Mouse (Mus musculus) embryonic facial prominence, embryonic 13.5 days (tissue): ENCODE data around the gene Neurl3. TPM values are rescaled to one million over a fixed set of nuclear protein-coding genes. Genes with fewer than 3 reads are reported as not detected.

Experiments
- ATAC-seq: fragments of 200-750 bp; cut with Nextera tagmentation; 2 replicates; pipeline ENCODE4 v1.8.0; 2017; ENCODE audit warnings: low read depth; ENCODE audit not compliant: insufficient number of reproducible peaks, insufficient read depth, low FRiP score, low TSS enrichment
- H3K27ac ChIP-seq: fragments of 300-500 bp; sonication (generic); 2 replicates; pipeline ENCODE4 v1.5.1; 2015; ENCODE audit warnings: moderate library complexity, mild to moderate bottlenecking, inconsistent platforms
- H3K27me3 ChIP-seq: fragments of 300-500 bp; sonication (generic); 2 replicates; pipeline ENCODE4 v1.6.1; 2015; ENCODE audit warnings: mild to moderate bottlenecking, inconsistent platforms
- H3K36me3 ChIP-seq: fragments of 300-500 bp; sonication (generic); 2 replicates; pipeline ENCODE4 v1.6.1; 2015; ENCODE audit warnings: mild to moderate bottlenecking, inconsistent platforms
- H3K4me1 ChIP-seq: fragments of 300-500 bp; sonication (generic); 2 replicates; pipeline ENCODE4 v1.6.1; 2015; ENCODE audit warnings: inconsistent platforms
- H3K4me2 ChIP-seq: fragments of 300-500 bp; sonication (generic); 2 replicates; pipeline ENCODE4 v1.6.1; 2015; ENCODE audit warnings: moderate library complexity, mild to moderate bottlenecking, inconsistent platforms
- H3K4me3 ChIP-seq: fragments of 300-500 bp; sonication (generic); 2 replicates; pipeline ENCODE4 v1.5.1; 2015; ENCODE audit warnings: mild to moderate bottlenecking, inconsistent platforms
- H3K9ac ChIP-seq: fragments of 300-500 bp; sonication (generic); 2 replicates; pipeline ENCODE4 v1.6.1; 2015; ENCODE audit warnings: mild to moderate bottlenecking, inconsistent platforms
- H3K9me3 ChIP-seq: fragments of 300-500 bp; sonication (generic); 2 replicates; pipeline ENCODE4 v1.6.1; 2016; ENCODE audit warnings: inconsistent platforms
- WGBS: fragments of 180-500 bp; shearing (Covaris S2); methylation state at CpG from one replicate; pipeline ENCODE4 v1.1.7; 2015; ENCODE audit warnings: mixed read lengths; 5-methylcytosine and 5-hydroxymethylcytosine counted together
- polyA plus RNA-seq: library from polyadenylated mRNA; unstranded; fragments of >200 nt; fragmentation: Nextera tagmentation; extraction: Ambion mirVana; gene quantifications from 2 replicates; pipeline ENCODE4 v1.2.1, GENCODE M21; 2015

The Neurl3 gene
- polyA plus RNA-seq, result 0.86 and 1.0 TPM in 2 replicates

GRCm38 (mm10) chr1:36274455-36274854, at the start of gene Neurl3:
Gene Neurl3, minus strand, starts transcription at chr1:36274679.
- Histone ChIP-seq H3K4me2 (no peak within 1 kb of the TSS), H3K9me3 (no peaks in the 10 kb centered on the region), H3K27me3 (peaks cover 19% of the 10 kb centered on the region), H3K4me3 (no peak within 1 kb of the TSS), H3K9ac (no peak within 1 kb of the TSS), H3K36me3 (no peaks in the 10 kb centered on the region), H3K4me1 (peaks cover 20% of the 10 kb centered on the region), H3K27ac (no peak within 1 kb of the TSS)
- no peak for ATAC-seq
- WGBS, result 94% methylated on average over 5 of the region's 5 CpGs

DNA sequence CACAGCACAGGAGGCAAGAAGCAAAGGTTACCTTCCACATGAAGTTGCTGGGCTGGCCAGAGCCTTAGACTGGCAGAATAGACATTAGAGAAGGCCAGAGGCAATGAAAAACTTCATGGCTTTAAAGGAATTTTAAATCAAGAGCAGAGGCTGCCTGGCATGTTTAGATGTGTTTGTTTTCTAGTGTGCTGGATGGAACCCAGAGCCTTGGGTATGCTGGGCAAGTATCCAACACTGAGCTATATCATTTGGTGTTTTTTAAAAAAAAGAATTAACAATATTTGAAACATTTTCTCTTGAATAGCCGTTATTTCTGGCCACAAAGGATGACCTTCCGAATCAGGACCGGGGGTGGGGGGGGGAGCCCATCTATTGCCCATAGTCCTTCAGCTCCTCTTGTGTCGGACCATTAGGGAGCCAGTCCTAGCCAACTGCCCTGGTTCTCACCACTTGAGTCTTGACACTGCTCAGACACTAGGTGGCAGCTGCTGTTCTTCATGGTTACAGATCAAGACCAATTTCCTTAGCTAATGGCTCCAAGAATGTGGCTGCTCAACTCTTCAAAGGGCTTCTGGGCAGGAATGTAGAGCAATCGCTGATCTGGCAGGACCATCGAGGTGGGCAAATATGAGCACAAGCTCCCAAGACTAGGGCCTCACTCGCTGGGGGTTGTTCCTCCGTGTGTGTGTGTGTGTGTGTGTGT, 49.4 kb upstream of the Neurl3 start:
- 40% methylated on average over 8 of the region's 8 CpGs for WGBS
- Histone ChIP-seq H3K27ac (peak overlapping the region; percentile 48), H3K9me3 (no peaks in the 10 kb centered on the region), H3K4me1 (peaks cover 18% of the 10 kb centered on the region), H3K9ac (no peak overlapping the region), H3K36me3 (peaks cover 43% of the 10 kb centered on the region), H3K4me2 (no peak overlapping the region), H3K27me3 (no peaks in the 10 kb centered on the region), H3K4me3 (no peak overlapping the region)
- ATAC-seq, result 0 out of 2 replicates have a peak, but pooled peaks have one; percentile 16

DNA sequence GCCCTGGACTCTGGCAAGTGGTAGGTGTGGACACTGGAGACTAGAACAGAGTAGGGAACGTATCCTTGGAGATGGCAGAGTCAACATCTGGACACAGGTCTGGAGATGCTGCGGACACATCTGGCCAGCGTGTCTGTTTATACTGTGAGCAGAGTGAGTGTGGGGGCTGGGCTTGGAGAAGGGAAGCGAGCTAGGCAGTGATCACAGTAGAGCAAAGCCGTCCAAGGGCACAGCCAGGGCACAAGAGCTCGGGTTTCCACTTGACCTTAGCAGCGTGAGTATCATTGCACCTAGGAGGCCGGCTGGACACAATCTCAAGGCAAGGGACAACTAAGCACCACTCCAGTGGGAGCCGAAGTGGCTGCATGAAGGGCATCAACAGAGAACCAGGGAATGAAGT, 48.6 kb upstream of the Neurl3 start:
- no peak for ATAC-seq
- no peak overlapping the region for H3K9ac ChIP-seq
- H3K27me3 ChIP-seq, result no peaks in the 10 kb centered on the region
- 40% methylated on average over 9 of the region's 9 CpGs for WGBS
- no peak overlapping the region for H3K4me3 ChIP-seq
- H3K4me2 ChIP-seq, result no peak overlapping the region
- no peak overlapping the region; the same call in 1 of the 2 replicates for H3K27ac ChIP-seq
- peaks cover 47% of the 10 kb centered on the region for H3K36me3 ChIP-seq
- no peaks in the 10 kb centered on the region for H3K9me3 ChIP-seq
- H3K4me1 ChIP-seq, result peaks cover 18% of the 10 kb centered on the region

GRCm38 (mm10) chr1:36321829-36322573, 47.5 kb upstream of the Neurl3 start:
- no peak overlapping the region for H3K9ac ChIP-seq
- no peak overlapping the region for H3K27ac ChIP-seq
- no peak overlapping the region for H3K4me3 ChIP-seq
- H3K27me3 ChIP-seq, result no peaks in the 10 kb centered on the region
- H3K4me2 ChIP-seq, result no peak overlapping the region
- 68% methylated on average over 11 of the region's 11 CpGs for WGBS
- H3K4me1 ChIP-seq, result peaks cover 18% of the 10 kb centered on the region
- H3K9me3 ChIP-seq, result no peaks in the 10 kb centered on the region
- H3K36me3 ChIP-seq, result peaks cover 37% of the 10 kb centered on the region
- ATAC-seq, result no peak

GRCm38 (mm10) chr1:36321164-36321563, 46.7 kb upstream of the Neurl3 start:
- H3K9me3 ChIP-seq, result no peaks in the 10 kb centered on the region
- no peak overlapping the region for H3K4me2 ChIP-seq
- no peaks in the 10 kb centered on the region for H3K27me3 ChIP-seq
- no peak overlapping the region for H3K4me3 ChIP-seq
- H3K27ac ChIP-seq, result no peak overlapping the region
- WGBS, result 81% methylated on average over 2 of the region's 2 CpGs
- H3K4me1 ChIP-seq, result peaks cover 18% of the 10 kb centered on the region
- ATAC-seq, result no peak
- no peak overlapping the region for H3K9ac ChIP-seq
- H3K36me3 ChIP-seq, result peaks cover 37% of the 10 kb centered on the region

DNA sequence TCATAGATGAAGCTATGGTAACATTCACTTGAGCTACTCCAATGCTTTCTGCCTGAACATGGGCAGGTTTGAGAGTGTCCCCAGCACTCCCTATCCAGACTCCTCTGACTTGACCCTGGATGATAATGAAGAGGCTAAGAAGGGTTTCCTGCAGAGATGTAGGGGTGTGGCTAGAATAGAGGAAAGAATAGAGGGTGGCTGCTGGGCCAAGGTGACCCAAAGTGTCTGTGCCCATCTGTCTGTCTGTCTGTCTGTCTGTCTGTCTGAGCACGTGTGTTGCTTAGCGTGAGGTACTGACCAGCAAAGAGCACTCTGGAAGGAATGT, 41.3 kb upstream of the Neurl3 start:
- Histone ChIP-seq H3K9ac (no peak overlapping the region), H3K4me3 (no peak overlapping the region), H3K27ac (no peak overlapping the region), H3K4me2 (no peak overlapping the region), H3K9me3 (no peaks in the 10 kb centered on the region), H3K36me3 (peaks cover 22% of the 10 kb centered on the region), H3K4me1 (no peaks in the 10 kb centered on the region), H3K27me3 (no peaks in the 10 kb centered on the region)
- WGBS, result 97% methylated on average over 2 of the region's 2 CpGs
- ATAC-seq, result no peak

DNA sequence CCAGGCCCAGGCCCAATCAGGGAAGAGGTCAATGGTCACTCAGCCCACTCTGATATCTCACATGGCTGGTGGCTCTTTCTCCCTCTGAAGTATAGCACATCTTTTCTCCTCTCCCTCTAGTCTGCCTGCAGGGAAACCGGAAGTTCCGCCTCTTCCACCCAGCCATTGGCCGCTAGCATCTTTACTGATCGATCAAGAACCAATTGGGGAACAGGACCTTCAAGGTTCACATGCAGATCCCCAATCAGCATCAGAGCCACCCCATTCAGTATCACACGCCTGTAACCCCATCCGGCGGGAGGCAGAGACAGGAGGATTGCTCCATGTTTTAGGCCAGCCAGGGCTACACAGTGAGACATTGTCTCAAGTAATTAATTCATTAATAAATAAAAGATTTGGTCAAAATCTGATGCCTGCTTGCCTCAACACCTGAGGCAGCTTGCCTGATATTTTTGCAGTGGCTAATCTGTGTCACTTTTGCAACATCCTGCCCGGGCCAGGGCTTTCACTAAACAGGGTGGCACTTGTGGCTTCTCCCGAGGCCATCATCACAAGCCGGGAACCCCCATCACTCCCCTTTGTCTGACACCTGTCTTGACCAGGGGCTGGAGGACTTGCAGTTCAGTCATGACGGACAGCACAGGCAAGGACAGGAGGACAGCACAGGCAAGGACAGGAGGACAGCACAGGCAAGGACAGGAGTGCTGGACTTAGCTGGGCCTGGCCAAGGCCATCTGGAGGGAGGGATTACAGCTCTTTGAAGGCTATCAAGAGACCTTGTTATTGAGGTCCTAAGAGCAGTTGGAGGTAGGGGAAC, 40.7 kb upstream of the Neurl3 start:
- no peaks in the 10 kb centered on the region for H3K4me1 ChIP-seq
- no peak overlapping the region for H3K9ac ChIP-seq
- H3K4me2 ChIP-seq, result no peak overlapping the region
- no peaks in the 10 kb centered on the region for H3K9me3 ChIP-seq
- H3K27ac ChIP-seq, result no peak overlapping the region
- ATAC-seq, result no peak
- 87% methylated on average over 11 of the region's 11 CpGs for WGBS
- H3K4me3 ChIP-seq, result no peak overlapping the region
- no peaks in the 10 kb centered on the region for H3K27me3 ChIP-seq
- H3K36me3 ChIP-seq, result peaks cover 17% of the 10 kb centered on the region

- no peak for ATAC-seq
- Histone ChIP-seq H3K4me1 (peaks cover 26% of the 10 kb centered on the region), H3K36me3 (no peaks in the 10 kb centered on the region), H3K9ac (no peak overlapping the region), H3K4me2 (peak overlapping the region; percentile 88), H3K4me3 (no peak overlapping the region), H3K27me3 (peaks cover 12% of the 10 kb centered on the region), H3K27ac (no peak overlapping the region), H3K9me3 (no peaks in the 10 kb centered on the region)
- WGBS, result 5% methylated on average over 3 of the region's 3 CpGs
These were observed 35.0 kb upstream of the Neurl3 start for GRCm38 (mm10) chr1:36309498-36309901.

DNA sequence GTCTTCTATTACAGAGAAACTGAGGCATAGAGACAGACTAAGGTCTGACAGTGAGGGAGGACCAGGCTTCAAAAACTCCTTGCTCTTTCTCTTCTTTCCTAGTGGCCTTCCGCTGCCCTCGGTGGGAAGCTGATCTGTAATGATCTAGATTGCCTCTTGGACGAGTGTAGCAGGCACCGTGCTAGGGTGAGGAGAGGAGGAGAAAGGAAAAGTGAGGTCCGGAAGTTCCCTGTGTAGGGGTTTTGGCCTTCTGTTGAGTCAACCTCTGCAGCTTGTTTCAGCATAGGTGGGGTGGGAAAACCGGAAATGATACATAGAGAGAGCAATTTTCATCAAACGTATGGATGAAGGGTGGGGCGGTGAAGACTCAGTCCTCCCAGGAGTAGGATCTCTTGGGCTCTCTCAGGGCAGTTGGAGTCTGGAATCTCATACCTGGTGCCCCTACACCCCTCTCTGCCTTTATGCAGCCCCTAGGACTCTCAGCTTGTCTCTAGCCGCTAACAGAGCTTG, 34.5 kb upstream of the Neurl3 start:
- H3K9me3 ChIP-seq, result no peaks in the 10 kb centered on the region
- H3K27me3 ChIP-seq, result peaks cover 12% of the 10 kb centered on the region
- peak overlapping the region; percentile 88 for H3K4me2 ChIP-seq
- H3K9ac ChIP-seq, result no peak overlapping the region
- no peaks in the 10 kb centered on the region for H3K36me3 ChIP-seq
- peaks cover 28% of the 10 kb centered on the region for H3K4me1 ChIP-seq
- peak overlapping the region; percentile 59; the same call in 1 of the 2 replicates for H3K4me3 ChIP-seq
- ATAC-seq, result no peak
- H3K27ac ChIP-seq, result no peak overlapping the region
- WGBS, result 37% methylated on average over 9 of the region's 9 CpGs

DNA sequence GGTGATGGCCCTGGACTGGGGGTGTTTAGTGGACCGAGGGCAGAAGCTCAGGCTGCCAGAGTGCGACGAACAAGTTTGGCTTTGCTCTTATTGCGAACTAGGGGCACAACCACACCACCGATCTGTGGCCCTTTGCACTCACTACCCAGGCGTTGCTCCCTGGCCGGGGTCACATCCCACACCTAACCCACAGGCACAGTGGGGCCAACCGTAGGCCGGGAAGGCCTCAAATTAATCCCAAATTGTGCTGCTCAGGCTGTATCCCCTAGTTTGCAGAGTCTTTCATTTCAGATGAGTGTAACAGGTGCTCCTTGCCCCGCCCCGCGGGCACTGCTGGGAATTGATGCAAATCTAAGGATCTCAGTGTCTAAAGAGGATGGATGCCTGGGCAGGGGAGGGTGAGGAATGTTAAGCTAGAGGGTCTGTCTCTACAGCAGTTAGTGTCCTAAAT, 34.0 kb upstream of the Neurl3 start:
- Histone ChIP-seq H3K36me3 (no peaks in the 10 kb centered on the region), H3K27ac (0 out of 2 replicates have a peak overlapping the region, but pooled peaks have one; percentile 85), H3K27me3 (peaks cover 12% of the 10 kb centered on the region), H3K4me3 (peak overlapping the region; percentile 59), H3K9me3 (no peaks in the 10 kb centered on the region), H3K9ac (peak overlapping the region; percentile 70), H3K4me1 (peaks cover 28% of the 10 kb centered on the region), H3K4me2 (peak overlapping the region; percentile 88)
- no peak for ATAC-seq
- WGBS, result 3% methylated on average over 12 of the region's 12 CpGs
